Mouse (Mus musculus) neural tube, postnatal 0 days (tissue): ENCODE measurements around the gene Fam124a. TPM values are rescaled to one million over a fixed set of nuclear protein-coding genes. Genes with fewer than 3 reads are reported as not detected.

Experiments used
- polyA plus RNA-seq: library from polyadenylated mRNA; unstranded; fragments of >200 nt; fragmentation: Nextera tagmentation; extraction: Ambion mirVana; gene quantifications from 2 replicates; pipeline ENCODE4 v1.2.1, GENCODE M21; 2015

Gene Fam124a
- polyA plus RNA-seq: 54.3 and 75.2 TPM in 2 replicates

DNA sequence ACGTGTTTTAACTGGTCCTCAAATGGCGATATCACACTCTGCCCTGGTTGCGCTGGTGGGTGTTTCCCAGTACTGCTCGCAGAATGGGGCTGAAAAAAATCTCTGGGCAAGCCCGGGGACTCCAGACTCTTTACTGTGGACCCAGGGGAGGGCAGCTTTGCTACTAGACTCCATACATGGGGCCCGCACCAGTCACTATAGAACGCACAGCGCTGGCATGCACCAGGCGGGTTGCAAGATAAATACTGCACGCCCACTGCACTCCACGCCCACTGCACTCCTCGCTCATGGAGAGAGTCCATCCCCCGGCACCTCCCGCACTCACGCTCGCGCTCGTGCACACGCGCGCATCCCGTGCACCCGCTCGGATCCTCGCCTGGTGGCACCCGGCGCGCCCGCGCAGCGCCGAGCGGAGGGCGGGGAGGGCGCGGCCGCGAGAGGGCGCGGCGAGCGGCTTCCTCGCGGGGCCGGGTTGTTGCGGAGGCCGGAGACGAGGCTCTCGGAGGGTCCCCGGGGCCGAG is at the start of gene Fam124a:
Gene Fam124a, plus strand, starts transcription at position 429 of the 521 bp plus-strand sequence.

DNA sequence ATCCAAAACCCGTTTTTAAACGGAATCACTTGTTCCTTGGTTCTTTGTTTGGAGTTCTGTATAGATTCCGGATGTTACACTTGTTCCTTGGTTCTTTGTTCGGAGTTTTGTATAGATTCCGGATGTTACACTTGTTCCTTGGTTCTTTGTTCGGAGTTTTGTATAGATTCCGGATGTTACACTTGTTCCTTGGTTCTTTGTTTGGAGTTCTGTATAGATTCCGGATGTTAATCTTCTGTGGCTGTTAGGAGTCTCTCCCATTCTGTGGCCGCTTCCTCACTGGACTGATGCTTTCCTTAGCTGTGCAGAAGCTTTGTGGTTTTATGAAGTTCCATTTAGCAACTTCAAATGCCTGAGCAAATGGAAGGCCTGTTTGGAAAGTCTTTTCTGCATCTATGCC is 11.3 kb downstream of the Fam124a start, which contains the start of gene Gm4131:
Gene Gm4131, minus strand, starts transcription at position 101 of the 400 bp plus-strand sequence.

Other genes with a start within 250 kb of the Fam124a start
- gene Gucy1b2, start 99.4 kb upstream of the Fam124a start, polyA plus RNA-seq: 0.44 and 0.45 TPM in 2 replicates
- 0.22 TPM in 1 of 2 replicates, not detected in the other for gene Gm4131, start 11.2 kb downstream of the Fam124a start, polyA plus RNA-seq
- gene Serpine3, start 107.9 kb downstream of the Fam124a start, polyA plus RNA-seq: 0.14 TPM in 1 of 2 replicates, not detected in the other
- gene Ints6, start 205.4 kb downstream of the Fam124a start, polyA plus RNA-seq: 12.4 and 12.8 TPM in 2 replicates